Mouse (Mus musculus) heart, postnatal 0 days (tissue): ENCODE data around the gene Bcap29. TPM values are rescaled to one million over a fixed set of nuclear protein-coding genes. Genes with fewer than 3 reads are reported as not detected.
"Not testable (repeated sequence)": the region's sequence is repeated elsewhere in the genome, so short reads cannot be mapped to it uniquely, and the experiment has no call there.

Experiments
- ATAC-seq: fragments of 200-750 bp; cut with Nextera tagmentation; 2 replicates; pipeline ENCODE4 v1.8.0; 2017; ENCODE audit warnings: low read depth, moderate number of reproducible peaks, moderate library complexity; ENCODE audit not compliant: insufficient read depth
- DNase-seq: peaks from one replicate; pipeline ENCODE4 v3.0.0-alpha.2; 2016; ENCODE audit warnings: low spot score
- H3K27ac ChIP-seq: fragments of 300-500 bp; sonication (generic); 2 replicates; pipeline ENCODE4 v1.5.1; 2014; ENCODE audit warnings: low read depth, mild to moderate bottlenecking
- H3K27me3 ChIP-seq: fragments of 300-500 bp; sonication (generic); 2 replicates; pipeline ENCODE4 v1.6.1; 2014; ENCODE audit warnings: low read length, mixed read lengths; ENCODE audit not compliant: control insufficient read depth, insufficient read depth
- H3K36me3 ChIP-seq: fragments of 300-500 bp; sonication (generic); replicated peaks from 2 replicates; pipeline ENCODE4 v1.6.1; 2014; ENCODE audit warnings: low read length, mixed read lengths; ENCODE audit not compliant: control insufficient read depth, insufficient read depth
- H3K4me1 ChIP-seq: fragments of 300-500 bp; sonication (generic); 2 replicates; pipeline ENCODE4 v1.6.1; 2014; ENCODE audit warnings: antibody characterized with exemption; ENCODE audit not compliant: control insufficient read depth, insufficient read depth
- H3K4me2 ChIP-seq: fragments of 300-500 bp; sonication (generic); 2 replicates; pipeline ENCODE4 v1.6.1; 2014; ENCODE audit warnings: low read depth, mild to moderate bottlenecking, low read length, moderate library complexity
- H3K4me3 ChIP-seq: fragments of 300-500 bp; sonication (generic); 2 replicates; pipeline ENCODE4 v1.5.1; 2014; ENCODE audit warnings: low read depth, low read length
- H3K9ac ChIP-seq: fragments of 300-500 bp; sonication (generic); replicated peaks from 2 replicates; pipeline ENCODE4 v1.6.1; 2014; ENCODE audit warnings: low read depth, low read length, mixed read lengths
- H3K9me3 ChIP-seq: fragments of 300-500 bp; sonication (generic); replicated peaks from 2 replicates; pipeline ENCODE4 v1.6.1; 2016; ENCODE audit warnings: low read length; ENCODE audit not compliant: control insufficient read depth
- CTCF ChIP-seq: IDR thresholded peaks from 2 replicates; pipeline ENCODE4 v1.5.1; 2016; ENCODE audit warnings: antibody characterized with exemption, control low read depth, low read depth
- EP300 ChIP-seq: IDR thresholded peaks from 2 replicates; pipeline ENCODE4 v1.6.1; 2016; ENCODE audit warnings: antibody characterized with exemption, low read depth
- WGBS: fragments of 180-500 bp; shearing (Covaris S2); extraction: QIAGEN DNeasy Blood & Tissue Kit; methylation state at CpG from one replicate; pipeline ENCODE4 v1.1.7; 2014; 5-methylcytosine and 5-hydroxymethylcytosine counted together
- polyA plus RNA-seq: library from polyadenylated mRNA; unstranded; fragments of >200 nt; fragmentation: Nextera tagmentation; extraction: Ambion mirVana; gene quantifications from 2 replicates; pipeline ENCODE4 v1.2.1, GENCODE M21; 2015
- total RNA-seq: library from RNA; depleted of rRNA; stranded (reverse); fragments of >200 nt; gene quantifications from 2 replicates; pipeline ENCODE4 v1.2.3, GENCODE M21; 2014; ENCODE audit warnings: low replicate concordance

Bcap29 gene
- total and polyA plus RNA-seq, 2 experiments from 2014 or later, result 10.4 to 52.8 TPM

DNA sequence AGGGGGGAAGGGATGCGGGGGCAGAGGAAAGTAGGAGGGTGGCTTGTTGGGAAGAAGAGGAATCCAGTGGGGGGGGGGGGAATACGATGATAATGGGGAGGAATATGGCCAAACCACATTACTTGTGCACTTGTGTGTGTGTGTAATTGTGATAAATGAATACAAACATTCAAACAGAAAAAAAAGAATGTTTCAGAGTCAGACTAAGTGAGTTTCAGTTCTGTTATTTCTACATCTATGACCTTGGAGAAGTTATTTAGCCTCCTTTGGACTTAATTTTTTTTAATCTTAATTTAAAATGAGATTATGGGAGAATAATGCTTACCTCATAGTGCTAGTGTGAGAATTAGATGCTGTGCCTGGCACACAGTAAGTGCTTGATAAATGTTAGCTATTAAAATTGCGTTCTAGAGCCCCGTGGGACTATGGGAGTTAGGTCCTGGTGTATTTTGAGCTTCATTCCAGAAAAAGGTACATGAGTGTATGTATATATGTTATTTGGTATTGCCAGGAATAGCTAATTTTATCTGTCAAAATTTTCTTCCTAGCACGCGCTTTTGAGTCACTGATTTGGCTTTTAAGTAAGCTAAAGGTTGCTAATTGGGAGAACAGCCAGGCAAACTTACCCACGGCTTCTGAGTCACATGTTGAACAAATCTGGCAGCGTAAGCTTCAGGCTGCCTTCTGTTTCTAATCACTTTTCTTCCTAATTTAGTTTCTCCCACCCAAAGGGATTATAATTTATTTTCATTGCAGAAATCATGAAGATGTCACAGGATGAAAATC lies 55.6 kb downstream of the Bcap29 start:
- no peak overlapping the region for H3K4me3 ChIP-seq
- H3K27ac ChIP-seq, result no peak overlapping the region
- no peak for ATAC-seq
- no peak overlapping the region for H3K4me2 ChIP-seq
- 0 out of 2 replicates have a peak, but pooled peaks cover 3% of the 10 kb centered on the region for H3K9me3 ChIP-seq
- H3K4me1 ChIP-seq, result no peaks in the 10 kb centered on the region
- 80% methylated on average over 8 of the region's 8 CpGs for WGBS
- H3K9ac ChIP-seq, result no peak overlapping the region
- DNase-seq, result no peak
- H3K27me3 ChIP-seq, result no peaks in the 10 kb centered on the region
- no peaks in the 10 kb centered on the region for H3K36me3 ChIP-seq
- TF ChIP-seq EP300 (no peak), CTCF (no peak)

- Histone ChIP-seq H3K27ac (no peak overlapping the region), H3K4me3 (no peak overlapping the region), H3K4me1 (0 out of 2 replicates have a peak, but pooled peaks cover 4% of the 10 kb centered on the region), H3K4me2 (no peak overlapping the region), H3K9me3 (0 out of 2 replicates have a peak, but pooled peaks cover 3% of the 10 kb centered on the region), H3K9ac (no peak overlapping the region), H3K36me3 (no peaks in the 10 kb centered on the region), H3K27me3 (no peaks in the 10 kb centered on the region)
- DNase-seq (no peak), ATAC-seq (no peak)
- 85% methylated on average over 5 of the region's 5 CpGs for WGBS
- no peak for TF ChIP-seq EP300
- no peak for TF ChIP-seq CTCF
These were observed 60.0 kb downstream of the Bcap29 start for GRCm38 (mm10) chr12:31574506-31574905.

DNA sequence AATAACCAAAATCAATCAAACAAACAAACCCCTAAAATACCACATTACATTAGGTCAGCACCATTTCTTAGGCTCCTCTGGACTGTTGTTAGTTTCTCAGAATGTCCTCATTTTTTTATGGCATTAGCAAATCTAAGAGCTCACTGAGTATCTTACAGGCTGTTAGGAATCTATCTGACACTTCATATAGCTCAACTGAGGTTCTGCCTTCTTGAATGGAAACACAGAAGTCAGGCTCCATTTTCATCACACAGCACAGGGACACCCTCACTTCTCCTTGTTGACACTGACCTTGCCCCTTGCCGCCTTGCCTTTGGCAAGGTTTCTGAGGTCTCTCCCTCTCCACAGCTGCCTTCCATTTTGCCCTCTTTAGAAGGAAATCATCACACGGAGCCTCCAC lies 64.7 kb downstream of the Bcap29 start:
- WGBS, result 44% methylated on average over 2 of the region's 2 CpGs
- H3K27ac ChIP-seq, result no peak overlapping the region
- no peak overlapping the region for H3K4me2 ChIP-seq
- H3K9ac ChIP-seq, result no peak overlapping the region
- no peak overlapping the region for H3K4me3 ChIP-seq
- DNase-seq (no peak), ATAC-seq (no peak)
- H3K4me1 ChIP-seq, result peaks cover 15% of the 10 kb centered on the region
- no peaks in the 10 kb centered on the region for H3K36me3 ChIP-seq
- no peaks in the 10 kb centered on the region for H3K27me3 ChIP-seq
- TF ChIP-seq CTCF (no peak), EP300 (no peak)
- no peaks in the 10 kb centered on the region for H3K9me3 ChIP-seq

DNA sequence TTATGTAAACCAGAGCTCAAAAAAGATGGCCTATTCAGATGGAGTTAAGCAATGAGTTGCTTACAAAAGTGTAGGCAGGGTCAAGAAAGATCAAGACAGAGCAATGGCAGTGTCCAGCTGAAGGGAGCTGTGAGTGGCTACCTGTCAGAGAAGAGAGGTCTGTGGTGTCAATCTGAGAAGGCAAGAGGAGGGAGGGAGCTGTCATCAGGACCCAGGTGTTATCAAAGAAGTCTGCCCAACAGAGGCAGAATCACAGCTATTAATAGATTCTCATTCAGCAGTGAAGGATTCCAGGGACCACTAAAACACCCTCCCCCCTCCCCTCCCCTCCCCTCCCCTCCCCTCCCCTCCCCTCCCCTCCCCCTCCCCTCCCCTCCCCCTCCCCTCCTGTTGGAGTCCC lies 65.8 kb downstream of the Bcap29 start:
- no peaks in the 10 kb centered on the region for H3K36me3 ChIP-seq
- peak; percentile 87 for DNase-seq
- H3K9me3 ChIP-seq, result no peaks in the 10 kb centered on the region
- no peak for TF ChIP-seq CTCF
- TF ChIP-seq EP300, result no peak
- H3K4me1 ChIP-seq, result peaks cover 15% of the 10 kb centered on the region
- H3K27ac ChIP-seq, result peak overlapping the region; percentile 48
- peak; percentile 90 for ATAC-seq
- H3K4me3 ChIP-seq, result no peak overlapping the region
- no peaks in the 10 kb centered on the region for H3K27me3 ChIP-seq
- no peak overlapping the region for H3K9ac ChIP-seq
- H3K4me2 ChIP-seq, result no peak overlapping the region

DNA sequence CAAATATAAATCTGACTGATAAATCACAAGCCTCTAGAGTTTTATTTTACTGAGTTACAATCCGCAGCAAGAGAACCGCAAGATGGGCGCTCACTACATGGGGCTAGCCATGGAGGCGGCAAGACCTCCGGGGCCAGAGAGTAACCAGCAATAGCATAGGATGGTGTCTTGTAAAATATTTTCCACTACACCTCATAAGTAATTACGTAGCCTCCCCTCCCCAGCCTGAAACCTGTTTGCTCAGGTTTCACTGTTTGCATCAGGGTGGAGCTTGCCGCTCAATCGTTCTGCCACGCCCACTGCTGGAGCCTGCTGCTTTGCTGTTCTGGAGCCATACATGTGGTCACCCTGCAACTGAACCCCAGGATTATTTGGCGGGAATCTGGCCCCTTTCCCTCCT lies 66.9 kb downstream of the Bcap29 start:
- not testable (repeated sequence) for H3K36me3 ChIP-seq, H3K27me3 ChIP-seq, DNase-seq, ATAC-seq, H3K9me3 ChIP-seq, H3K27ac ChIP-seq, H3K9ac ChIP-seq
- Histone ChIP-seq H3K4me1 (peaks cover 15% of the 10 kb centered on the region), H3K4me3 (peak overlapping the region; percentile 4; the same call in 1 of the 2 replicates), H3K4me2 (peak overlapping the region; percentile 35; the same call in 1 of the 2 replicates)
- 35% methylated on average over 10 of the region's 10 CpGs for WGBS

DNA sequence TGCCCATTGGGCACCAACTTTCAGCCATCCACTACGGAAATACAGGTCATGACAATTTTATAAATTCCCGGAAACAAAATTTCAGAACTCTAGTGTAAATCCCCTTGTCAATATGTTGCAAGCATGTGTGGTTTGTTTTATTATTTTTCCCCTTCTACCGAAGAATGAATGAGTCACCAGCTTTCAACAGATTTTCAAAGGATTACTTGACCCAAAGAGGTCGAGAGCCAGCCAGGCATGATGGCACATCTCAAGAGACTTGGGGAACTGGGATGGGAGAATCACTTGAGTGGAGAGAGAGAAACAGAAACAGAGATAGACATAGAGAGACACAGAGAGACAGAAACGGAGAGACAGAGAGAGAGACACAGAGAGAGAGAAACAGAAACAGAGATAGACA lies 73.7 kb downstream of the Bcap29 start:
- TF ChIP-seq EP300, result no peak
- TF ChIP-seq CTCF, result no peak

More for the DNA sequence above, 73.7 kb downstream of the Bcap29 start:
- WGBS, result 79% methylated on average over 5 of the region's 5 CpGs
- Histone ChIP-seq H3K36me3 (no peaks in the 10 kb centered on the region), H3K9me3 (no peaks in the 10 kb centered on the region), H3K4me3 (no peak overlapping the region), H3K4me2 (no peak overlapping the region), H3K27ac (no peak overlapping the region), H3K4me1 (no peaks in the 10 kb centered on the region; the same call in 1 of the 2 replicates), H3K9ac (no peak overlapping the region), H3K27me3 (peaks cover 47% of the 10 kb centered on the region)
- DNase-seq (no peak), ATAC-seq (no peak)
